Mouse (Mus musculus) stomach, embryonic 14.5 days (tissue): ENCODE measurements around the gene Thpo. TPM values are rescaled to one million over a fixed set of nuclear protein-coding genes. Genes with fewer than 3 reads are reported as not detected.

Experiments used
- ATAC-seq: fragments of 200-750 bp; cut with Nextera tagmentation; 2 replicates; pipeline ENCODE4 v1.8.0; 2017; ENCODE audit warnings: low read depth, moderate TSS enrichment; ENCODE audit not compliant: insufficient number of reproducible peaks, insufficient read depth, low FRiP score
- H3K27ac ChIP-seq: fragments of 300-500 bp; sonication (generic); 2 replicates; pipeline ENCODE4 v1.5.1; 2014; ENCODE audit warnings: mild to moderate bottlenecking, low read length, moderate library complexity, mixed read lengths
- H3K27me3 ChIP-seq: fragments of 300-500 bp; sonication (generic); 2 replicates; pipeline ENCODE4 v1.6.1; 2014; ENCODE audit warnings: low read length, control low read depth, mixed read lengths; ENCODE audit not compliant: control insufficient read depth, insufficient read depth
- H3K36me3 ChIP-seq: fragments of 300-500 bp; sonication (generic); 2 replicates; pipeline ENCODE4 v1.6.1; 2014; ENCODE audit warnings: mild to moderate bottlenecking, control low read depth, low read length, moderate library complexity, mixed read lengths; ENCODE audit not compliant: control insufficient read depth, insufficient read depth
- H3K4me1 ChIP-seq: fragments of 300-500 bp; sonication (generic); 2 replicates; pipeline ENCODE4 v1.6.1; 2014; ENCODE audit warnings: low read length, control low read depth, mixed read lengths; ENCODE audit not compliant: control insufficient read depth, insufficient read depth
- H3K4me2 ChIP-seq: fragments of 300-500 bp; sonication (generic); replicated peaks from 2 replicates; pipeline ENCODE4 v1.6.1; 2014; ENCODE audit warnings: low read depth, low read length, control low read depth
- H3K4me3 ChIP-seq: fragments of 300-500 bp; sonication (generic); 2 replicates; pipeline ENCODE4 v1.5.1; 2014; ENCODE audit warnings: low read depth, low read length, control low read depth
- H3K9ac ChIP-seq: fragments of 300-500 bp; sonication (generic); replicated peaks from 2 replicates; pipeline ENCODE4 v1.6.1; 2014; ENCODE audit warnings: low read depth, mild to moderate bottlenecking, control low read depth, low read length, moderate library complexity, mixed read lengths
- H3K9me3 ChIP-seq: fragments of 300-500 bp; sonication (generic); 2 replicates; pipeline ENCODE4 v1.6.1; 2016; ENCODE audit warnings: low read depth, low read length, control low read depth; ENCODE audit not compliant: control insufficient read depth
- WGBS: fragments of 180-500 bp; shearing (Covaris S2); extraction: QIAGEN DNeasy Blood & Tissue Kit; methylation state at CpG from one replicate; pipeline ENCODE4 v1.1.7; 2014; 5-methylcytosine and 5-hydroxymethylcytosine counted together
- polyA plus RNA-seq: library from polyadenylated mRNA; unstranded; fragments of >200 nt; fragmentation: Nextera tagmentation; extraction: Ambion mirVana; gene quantifications from 2 replicates; pipeline ENCODE4 v1.2.1, GENCODE M21; 2014

The Thpo gene
- polyA plus RNA-seq, result 0.88 and 1.2 TPM in 2 replicates

GRCm38 (mm10) chr16:20733731-20734730, at the start of gene Thpo:
Thpo (minus strand) TSS chr16:20734511.
- ATAC-seq, result no peak
- Histone ChIP-seq H3K27ac (no peak within 1 kb of the TSS), H3K36me3 (no peaks in the 10 kb centered on the region), H3K4me1 (peaks cover 8% of the 10 kb centered on the region; the same call in 1 of the 2 replicates), H3K4me2 (peak within 1 kb of the TSS; percentile 98), H3K27me3 (peaks cover 15% of the 10 kb centered on the region), H3K9ac (peak within 1 kb of the TSS; percentile 65), H3K4me3 (peak within 1 kb of the TSS; percentile 63), H3K9me3 (no peaks in the 10 kb centered on the region)
- 9% methylated on average over 45 of the region's 45 CpGs for WGBS

- H3K9ac ChIP-seq, result no peak overlapping the region
- H3K4me2 ChIP-seq, result no peak overlapping the region
- H3K4me1 ChIP-seq, result no peaks in the 10 kb centered on the region
- no peak overlapping the region for H3K4me3 ChIP-seq
- H3K9me3 ChIP-seq, result no peaks in the 10 kb centered on the region
- no peak overlapping the region for H3K27ac ChIP-seq
- no peaks in the 10 kb centered on the region for H3K27me3 ChIP-seq
- ATAC-seq, result no peak
- WGBS, result 78% methylated on average over 2 of the region's 2 CpGs
- H3K36me3 ChIP-seq, result no peaks in the 10 kb centered on the region
Observed at GRCm38 (mm10) chr16:20783891-20784290, 49.6 kb upstream of the Thpo start.

- ATAC-seq, result no peak
- Histone ChIP-seq H3K9me3 (no peaks in the 10 kb centered on the region), H3K4me1 (no peaks in the 10 kb centered on the region), H3K4me3 (no peak overlapping the region), H3K36me3 (no peaks in the 10 kb centered on the region), H3K9ac (no peak overlapping the region), H3K27ac (no peak overlapping the region), H3K4me2 (no peak overlapping the region), H3K27me3 (no peaks in the 10 kb centered on the region)
- 72% methylated on average over 4 of the region's 4 CpGs for WGBS
Observed at GRCm38 (mm10) chr16:20781101-20781630, 46.9 kb upstream of the Thpo start.

- Histone ChIP-seq H3K27ac (no peak overlapping the region), H3K9ac (no peak overlapping the region), H3K4me2 (no peak overlapping the region), H3K4me1 (no peaks in the 10 kb centered on the region), H3K27me3 (no peaks in the 10 kb centered on the region), H3K36me3 (no peaks in the 10 kb centered on the region), H3K4me3 (no peak overlapping the region), H3K9me3 (no peaks in the 10 kb centered on the region)
- no peak for ATAC-seq
- 84% methylated on average over 3 of the region's 3 CpGs for WGBS
Observed at GRCm38 (mm10) chr16:20779846-20780245, 45.5 kb upstream of the Thpo start.

GRCm38 (mm10) chr16:20775021-20775420, 40.7 kb upstream of the Thpo start:
- no peak overlapping the region for H3K9ac ChIP-seq
- WGBS, result 73% methylated on average over 5 of the region's 5 CpGs
- no peaks in the 10 kb centered on the region for H3K36me3 ChIP-seq
- H3K4me2 ChIP-seq, result no peak overlapping the region
- no peak for ATAC-seq
- no peak overlapping the region for H3K4me3 ChIP-seq
- H3K9me3 ChIP-seq, result no peaks in the 10 kb centered on the region
- H3K4me1 ChIP-seq, result no peaks in the 10 kb centered on the region
- H3K27me3 ChIP-seq, result no peaks in the 10 kb centered on the region
- no peak overlapping the region for H3K27ac ChIP-seq

GRCm38 (mm10) chr16:20765244-20765643, 30.9 kb upstream of the Thpo start:
- WGBS, result 48% methylated on average over 9 of the region's 9 CpGs
- no peaks in the 10 kb centered on the region for H3K36me3 ChIP-seq

GRCm38 (mm10) chr16:20761681-20762080, 27.4 kb upstream of the Thpo start:
- Histone ChIP-seq H3K9me3 (no peaks in the 10 kb centered on the region), H3K36me3 (no peaks in the 10 kb centered on the region), H3K27me3 (no peaks in the 10 kb centered on the region), H3K4me3 (no peak overlapping the region), H3K27ac (no peak overlapping the region), H3K4me2 (no peak overlapping the region), H3K4me1 (no peaks in the 10 kb centered on the region), H3K9ac (no peak overlapping the region)
- ATAC-seq, result no peak
- 8% methylated on average over 3 of the region's 3 CpGs for WGBS

More at GRCm38 (mm10) chr16:20765244-20765643, 30.9 kb upstream of the Thpo start:
- Histone ChIP-seq H3K9ac (no peak overlapping the region), H3K4me3 (no peak overlapping the region), H3K27me3 (no peaks in the 10 kb centered on the region), H3K27ac (no peak overlapping the region), H3K9me3 (no peaks in the 10 kb centered on the region), H3K4me2 (no peak overlapping the region), H3K4me1 (no peaks in the 10 kb centered on the region)
- 0 out of 2 replicates have a peak, but pooled peaks have one; percentile 46 for ATAC-seq

GRCm38 (mm10) chr16:20757385-20757784, 23.1 kb upstream of the Thpo start:
- Histone ChIP-seq H3K9me3 (no peaks in the 10 kb centered on the region), H3K36me3 (no peaks in the 10 kb centered on the region), H3K4me1 (no peaks in the 10 kb centered on the region), H3K9ac (no peak overlapping the region), H3K4me3 (no peak overlapping the region), H3K27ac (no peak overlapping the region), H3K4me2 (no peak overlapping the region), H3K27me3 (no peaks in the 10 kb centered on the region)
- ATAC-seq, result no peak
- 78% methylated on average over 1 of the region's 1 CpGs for WGBS
